Mouse (Mus musculus) liver, embryonic 11.5 days (tissue): ENCODE results near the gene Csgalnact2. TPM values are rescaled to one million over a fixed set of nuclear protein-coding genes. Genes with fewer than 3 reads are reported as not detected.

Experiments
- ATAC-seq: fragments of 200-750 bp; cut with Nextera tagmentation; replicated peaks from 2 replicates; pipeline ENCODE4 v1.8.0; 2017; ENCODE audit warnings: moderate number of reproducible peaks, mild to moderate bottlenecking, moderate TSS enrichment, moderate library complexity; ENCODE audit not compliant: low FRiP score
- DNase-seq: peaks from one replicate; pipeline ENCODE4 v3.0.0-alpha.2; 2017; ENCODE audit warnings: low spot score
- H3K27ac ChIP-seq: fragments of 300-500 bp; sonication (generic); 2 replicates; pipeline ENCODE4 v1.5.1; 2014; ENCODE audit warnings: mild to moderate bottlenecking, low read depth, low read length, control low read depth
- H3K27me3 ChIP-seq: fragments of 300-500 bp; sonication (generic); replicated peaks from 2 replicates; pipeline ENCODE4 v1.6.1; 2014; ENCODE audit warnings: low read length, mixed read lengths; ENCODE audit not compliant: control insufficient read depth, insufficient read depth
- H3K36me3 ChIP-seq: fragments of 300-500 bp; sonication (generic); 2 replicates; pipeline ENCODE4 v1.6.1; 2014; ENCODE audit warnings: mild to moderate bottlenecking, low read length, moderate library complexity, mixed read lengths; ENCODE audit not compliant: control insufficient read depth, insufficient read depth
- H3K4me1 ChIP-seq: fragments of 300-500 bp; sonication (generic); replicated peaks from 2 replicates; pipeline ENCODE4 v1.6.1; 2014; ENCODE audit warnings: low read length, mixed read lengths; ENCODE audit not compliant: control insufficient read depth, insufficient read depth
- H3K4me2 ChIP-seq: fragments of 300-500 bp; sonication (generic); 2 replicates; pipeline ENCODE4 v1.6.1; 2014; ENCODE audit warnings: mild to moderate bottlenecking, control low read depth, moderate library complexity
- H3K4me3 ChIP-seq: fragments of 300-500 bp; sonication (generic); 2 replicates; pipeline ENCODE4 v1.5.1; 2014; ENCODE audit warnings: low read depth, low read length, control low read depth
- H3K9ac ChIP-seq: fragments of 300-500 bp; sonication (generic); 2 replicates; pipeline ENCODE4 v1.6.1; 2014; ENCODE audit warnings: low read depth, low read length, control low read depth
- H3K9me3 ChIP-seq: fragments of 300-500 bp; sonication (generic); 2 replicates; pipeline ENCODE4 v1.6.1; 2016; ENCODE audit warnings: low read length, inconsistent platforms, mixed read lengths; ENCODE audit not compliant: control insufficient read depth
- WGBS: fragments of 180-500 bp; shearing (Covaris S2); extraction: QIAGEN DNeasy Blood & Tissue Kit; methylation state at CpG from one replicate; pipeline ENCODE4 v1.1.7; 2014; 5-methylcytosine and 5-hydroxymethylcytosine counted together
- polyA plus RNA-seq: library from polyadenylated mRNA; unstranded; fragments of >200 nt; fragmentation: Nextera tagmentation; extraction: Ambion mirVana; gene quantifications from 2 replicates; pipeline ENCODE4 v1.2.1, GENCODE M21; 2014

Gene Csgalnact2
- polyA plus RNA-seq, 1 experiment from 2014 or later = 14.3 TPM

DNA sequence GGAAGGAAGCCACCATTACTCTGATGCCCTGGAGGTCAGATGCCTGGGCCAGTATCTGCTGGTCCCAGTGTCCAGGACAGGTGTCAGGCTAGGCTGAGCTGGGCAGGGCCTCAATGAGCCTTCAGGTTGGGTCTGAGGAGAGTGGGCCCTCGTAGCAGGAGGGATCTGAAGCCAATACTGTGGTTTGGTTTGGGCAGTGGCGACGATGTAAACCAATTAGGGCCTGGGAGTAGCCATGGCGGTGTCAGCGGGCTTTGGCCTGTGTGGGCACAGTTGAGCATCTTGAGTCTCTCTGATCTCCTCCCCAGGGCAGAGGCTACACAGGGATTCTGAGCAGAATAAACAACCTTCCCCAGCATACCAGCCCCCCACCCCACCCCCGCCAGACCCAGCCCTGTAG, 55.3 kb downstream of the Csgalnact2 start:
- DNase-seq (no peak), ATAC-seq (no peak)
- no peaks in the 10 kb centered on the region for H3K36me3 ChIP-seq
- 73% methylated on average over 6 of the region's 6 CpGs for WGBS
- no peak overlapping the region for H3K27ac ChIP-seq
- no peaks in the 10 kb centered on the region for H3K9me3 ChIP-seq
- no peak overlapping the region for H3K4me3 ChIP-seq
- H3K4me1 ChIP-seq = no peaks in the 10 kb centered on the region
- no peak overlapping the region for H3K4me2 ChIP-seq
- H3K9ac ChIP-seq = no peak overlapping the region
- no peaks in the 10 kb centered on the region for H3K27me3 ChIP-seq

DNA sequence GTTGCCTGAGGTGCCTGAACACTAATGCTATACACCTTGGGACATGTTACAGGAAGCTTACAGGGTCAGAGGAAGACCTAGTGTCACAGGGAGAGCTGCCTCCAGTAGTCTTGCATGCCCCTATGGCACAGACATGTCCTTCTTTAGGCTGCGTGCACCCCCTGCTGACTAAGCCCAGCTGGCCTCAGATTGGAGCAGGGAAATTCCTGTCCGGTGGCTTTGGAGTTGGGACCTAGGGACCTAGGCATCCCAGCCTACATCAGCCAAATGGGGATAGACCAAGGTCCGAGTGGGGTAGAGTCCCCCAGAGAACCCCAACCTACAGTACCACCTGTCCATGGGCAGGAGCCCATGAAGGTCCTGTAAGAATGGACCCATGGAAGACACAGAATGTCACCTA, 56.6 kb downstream of the Csgalnact2 start:
- Histone ChIP-seq H3K9ac (no peak overlapping the region), H3K36me3 (no peaks in the 10 kb centered on the region), H3K4me3 (no peak overlapping the region), H3K4me2 (no peak overlapping the region), H3K4me1 (no peaks in the 10 kb centered on the region), H3K27ac (no peak overlapping the region), H3K9me3 (no peaks in the 10 kb centered on the region), H3K27me3 (no peaks in the 10 kb centered on the region)
- ATAC-seq (no peak), DNase-seq (peak; percentile 26)
- WGBS = 74% methylated on average over 3 of the region's 3 CpGs

DNA sequence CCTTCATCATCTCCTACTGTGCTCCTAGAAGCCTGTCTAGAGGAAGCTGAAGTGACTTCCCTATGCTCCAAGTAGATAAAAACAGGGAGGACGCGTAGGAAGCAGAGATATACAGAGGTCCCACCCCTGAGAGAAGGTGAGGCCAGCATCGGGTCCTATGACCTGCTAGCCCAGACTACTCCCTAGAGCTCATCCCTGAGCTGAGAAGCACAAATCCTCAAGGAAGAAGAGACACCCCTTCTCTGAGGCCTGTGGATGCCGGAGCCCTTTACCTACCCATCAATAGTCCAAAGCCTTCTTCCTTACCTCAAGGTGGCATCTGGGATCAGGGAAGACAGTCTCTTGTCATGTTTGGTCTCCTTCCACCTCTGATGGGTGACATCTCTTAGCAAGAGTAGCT, 58.2 kb downstream of the Csgalnact2 start:
- Histone ChIP-seq H3K9ac (no peak overlapping the region), H3K27ac (no peak overlapping the region), H3K4me1 (no peaks in the 10 kb centered on the region), H3K4me2 (no peak overlapping the region), H3K27me3 (no peaks in the 10 kb centered on the region), H3K4me3 (no peak overlapping the region), H3K36me3 (no peaks in the 10 kb centered on the region), H3K9me3 (no peaks in the 10 kb centered on the region)
- WGBS = 62% methylated on average over 4 of the region's 4 CpGs
- ATAC-seq (no peak), DNase-seq (no peak)

DNA sequence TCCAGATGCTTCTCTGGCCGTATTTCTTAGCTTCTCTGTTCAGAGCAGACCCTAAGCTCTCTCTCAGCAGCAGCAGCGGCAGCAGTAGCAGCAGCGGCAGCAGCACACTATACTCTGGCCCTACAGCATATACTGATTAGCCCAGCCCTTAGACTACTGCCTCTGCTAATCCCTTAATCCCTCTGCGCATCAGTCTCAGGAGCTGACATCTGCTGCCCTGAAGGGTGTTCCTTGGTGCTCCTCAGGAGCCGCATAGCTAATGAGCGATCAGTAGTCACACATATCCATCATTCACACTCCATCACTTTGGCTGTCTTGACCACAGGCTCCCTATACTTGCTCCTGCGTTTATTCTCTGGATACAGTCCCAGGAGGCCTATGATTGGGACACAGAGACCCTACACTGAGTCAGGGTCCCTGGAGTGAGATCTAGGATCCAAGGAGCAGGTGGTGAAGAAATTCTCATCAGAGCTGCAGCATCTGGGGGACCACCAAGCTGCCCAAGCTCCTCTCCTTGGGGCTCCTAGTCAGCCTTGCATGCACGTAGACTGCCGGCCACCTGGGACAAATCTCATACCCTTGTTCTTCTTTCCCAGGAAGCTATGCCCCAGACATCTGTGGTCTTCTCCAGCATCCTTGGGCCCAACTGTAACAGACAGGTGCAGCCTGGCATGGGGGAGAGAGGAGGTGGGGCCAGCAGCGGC, 59.0 kb downstream of the Csgalnact2 start:
- Histone ChIP-seq H3K4me2 (no peak overlapping the region), H3K36me3 (no peaks in the 10 kb centered on the region), H3K9ac (no peak overlapping the region), H3K4me3 (no peak overlapping the region), H3K9me3 (no peaks in the 10 kb centered on the region), H3K4me1 (no peaks in the 10 kb centered on the region), H3K27ac (no peak overlapping the region), H3K27me3 (no peaks in the 10 kb centered on the region; the same call in 1 of the 2 replicates)
- DNase-seq (peak; percentile 20), ATAC-seq (no peak)
- WGBS = 70% methylated on average over 10 of the region's 10 CpGs

DNA sequence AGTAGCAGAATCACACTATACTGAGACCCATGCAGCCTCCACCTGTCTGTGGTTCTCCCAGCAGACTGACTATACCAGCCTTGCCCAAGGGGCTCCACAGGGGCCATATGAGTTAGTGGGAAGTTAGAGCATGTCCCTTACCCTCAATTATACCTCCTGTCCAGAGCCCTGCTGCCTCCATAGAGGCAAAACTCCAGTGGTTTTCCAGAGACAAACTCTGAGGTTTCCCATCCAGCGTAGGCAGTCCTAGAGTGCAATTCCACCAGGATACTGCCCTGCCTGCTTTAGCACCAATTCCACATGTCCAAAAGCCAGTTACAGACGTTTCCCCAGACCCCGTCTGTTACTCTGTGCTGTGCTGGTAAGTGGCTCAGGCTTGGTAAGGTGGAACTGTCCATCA, 59.6 kb downstream of the Csgalnact2 start:
- H3K4me2 ChIP-seq = no peak overlapping the region
- H3K9ac ChIP-seq = no peak overlapping the region
- 65% methylated on average over 3 of the region's 3 CpGs for WGBS
- no peaks in the 10 kb centered on the region for H3K4me1 ChIP-seq
- no peak for ATAC-seq
- peak; percentile 19 for DNase-seq
- H3K27me3 ChIP-seq = no peaks in the 10 kb centered on the region; the same call in 1 of the 2 replicates
- no peaks in the 10 kb centered on the region for H3K9me3 ChIP-seq
- H3K27ac ChIP-seq = no peak overlapping the region
- no peak overlapping the region for H3K4me3 ChIP-seq
- H3K36me3 ChIP-seq = no peaks in the 10 kb centered on the region

DNA sequence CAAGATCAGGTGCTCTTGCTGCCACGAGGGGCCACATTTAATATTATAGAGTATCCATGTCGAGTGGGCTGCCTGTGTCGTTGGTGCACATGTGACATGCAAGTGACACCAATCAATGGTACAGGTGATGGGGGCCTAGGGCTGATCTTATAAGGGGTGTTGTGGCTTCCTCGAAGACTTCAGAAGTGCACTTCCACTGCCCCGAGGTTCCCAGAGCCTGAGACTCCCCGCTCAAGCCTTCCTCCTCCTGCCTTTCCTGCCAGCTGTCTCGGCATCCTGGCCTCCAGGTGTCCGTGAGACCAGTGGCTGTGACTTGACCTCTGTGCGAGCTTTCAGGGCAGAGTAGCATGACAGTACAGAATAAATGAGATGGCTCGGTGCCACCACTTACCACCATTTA, 60.2 kb downstream of the Csgalnact2 start:
- Histone ChIP-seq H3K27me3 (no peaks in the 10 kb centered on the region; the same call in 1 of the 2 replicates), H3K4me3 (no peak overlapping the region), H3K9ac (no peak overlapping the region), H3K9me3 (no peaks in the 10 kb centered on the region), H3K4me2 (no peak overlapping the region), H3K36me3 (no peaks in the 10 kb centered on the region), H3K27ac (no peak overlapping the region), H3K4me1 (no peaks in the 10 kb centered on the region)
- DNase-seq = no peak
- ATAC-seq = no peak
- 65% methylated on average over 10 of the region's 10 CpGs for WGBS

DNA sequence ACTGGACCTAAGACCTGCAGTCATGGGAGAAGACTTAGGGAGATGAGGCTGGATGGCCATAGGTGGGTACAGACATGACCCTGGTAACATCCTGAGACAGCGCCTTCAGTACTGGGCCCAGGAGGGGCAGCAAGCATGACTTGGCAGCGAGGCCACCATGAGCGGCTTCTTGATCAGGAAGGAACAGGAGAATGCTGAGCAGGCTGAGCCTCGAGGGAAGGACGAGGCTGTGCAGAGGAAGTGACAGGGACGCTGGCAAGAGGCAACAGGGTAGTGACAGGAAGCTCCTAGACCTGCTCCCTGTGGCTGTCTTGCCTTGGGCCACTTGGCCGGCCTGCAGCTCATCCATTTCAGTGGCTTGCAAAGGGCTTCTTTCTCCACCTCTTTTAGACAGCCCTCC, 61.5 kb downstream of the Csgalnact2 start:
- Histone ChIP-seq H3K9ac (no peak overlapping the region), H3K4me2 (no peak overlapping the region), H3K4me3 (no peak overlapping the region), H3K4me1 (no peaks in the 10 kb centered on the region), H3K36me3 (no peaks in the 10 kb centered on the region), H3K9me3 (no peaks in the 10 kb centered on the region), H3K27ac (no peak overlapping the region), H3K27me3 (no peaks in the 10 kb centered on the region; the same call in 1 of the 2 replicates)
- DNase-seq (no peak), ATAC-seq (no peak)
- 57% methylated on average over 7 of the region's 7 CpGs for WGBS

DNA sequence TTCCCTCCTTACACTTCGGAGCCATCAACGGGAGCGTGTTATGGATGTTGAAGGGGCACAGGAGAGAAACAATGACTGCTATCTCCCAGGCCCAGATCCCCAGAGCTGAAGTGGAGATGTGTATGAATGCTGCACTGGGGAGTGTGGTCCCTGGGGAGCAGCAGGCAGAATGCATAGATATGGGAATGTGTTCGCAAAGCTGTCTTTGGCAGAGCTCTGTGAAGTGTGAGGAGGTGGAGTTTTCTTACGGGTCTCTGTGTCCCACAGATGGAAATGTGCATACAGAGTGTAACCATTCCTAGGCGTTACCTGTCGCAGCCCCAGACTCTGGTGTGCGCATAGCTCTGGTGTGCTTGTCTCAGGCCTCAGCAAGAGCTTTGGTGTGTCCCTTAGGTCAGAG, 62.2 kb downstream of the Csgalnact2 start:
- DNase-seq = no peak
- Histone ChIP-seq H3K4me1 (no peaks in the 10 kb centered on the region), H3K27me3 (no peaks in the 10 kb centered on the region; the same call in 1 of the 2 replicates), H3K27ac (no peak overlapping the region), H3K4me3 (no peak overlapping the region), H3K9ac (no peak overlapping the region), H3K9me3 (no peaks in the 10 kb centered on the region), H3K4me2 (no peak overlapping the region), H3K36me3 (no peaks in the 10 kb centered on the region)
- ATAC-seq = no peak
- 86% methylated on average over 8 of the region's 8 CpGs for WGBS

DNA sequence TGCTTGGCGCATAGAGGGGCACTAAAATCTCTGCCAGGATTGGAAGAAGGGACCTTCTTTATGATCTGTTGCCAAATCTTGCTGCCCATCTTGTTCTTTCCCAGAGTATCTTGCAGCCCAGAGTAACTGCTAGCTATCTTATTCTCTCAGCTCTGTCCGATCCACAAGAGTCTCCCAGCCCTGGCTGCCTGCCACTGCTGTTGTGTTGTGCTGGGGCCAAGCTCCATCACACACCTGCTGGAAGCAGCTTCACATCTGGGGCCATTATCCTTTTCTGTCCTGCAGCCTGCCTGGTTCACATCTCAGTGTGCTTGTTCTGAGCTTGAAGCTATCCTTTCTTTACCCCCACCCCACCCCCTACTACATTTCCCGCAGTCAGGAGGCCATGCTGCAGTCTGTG, 62.7 kb downstream of the Csgalnact2 start:
- no peaks in the 10 kb centered on the region for H3K36me3 ChIP-seq
- 76% methylated on average over 3 of the region's 3 CpGs for WGBS
- no peaks in the 10 kb centered on the region; the same call in 1 of the 2 replicates for H3K27me3 ChIP-seq
- H3K9ac ChIP-seq = no peak overlapping the region
- DNase-seq (no peak), ATAC-seq (no peak)
- H3K4me1 ChIP-seq = no peaks in the 10 kb centered on the region
- no peak overlapping the region for H3K27ac ChIP-seq
- no peaks in the 10 kb centered on the region for H3K9me3 ChIP-seq
- H3K4me3 ChIP-seq = no peak overlapping the region
- H3K4me2 ChIP-seq = no peak overlapping the region
